Mouse (Mus musculus): Measurements from ENCODE around the gene Stpg1.

Gene Stpg1

DNA sequence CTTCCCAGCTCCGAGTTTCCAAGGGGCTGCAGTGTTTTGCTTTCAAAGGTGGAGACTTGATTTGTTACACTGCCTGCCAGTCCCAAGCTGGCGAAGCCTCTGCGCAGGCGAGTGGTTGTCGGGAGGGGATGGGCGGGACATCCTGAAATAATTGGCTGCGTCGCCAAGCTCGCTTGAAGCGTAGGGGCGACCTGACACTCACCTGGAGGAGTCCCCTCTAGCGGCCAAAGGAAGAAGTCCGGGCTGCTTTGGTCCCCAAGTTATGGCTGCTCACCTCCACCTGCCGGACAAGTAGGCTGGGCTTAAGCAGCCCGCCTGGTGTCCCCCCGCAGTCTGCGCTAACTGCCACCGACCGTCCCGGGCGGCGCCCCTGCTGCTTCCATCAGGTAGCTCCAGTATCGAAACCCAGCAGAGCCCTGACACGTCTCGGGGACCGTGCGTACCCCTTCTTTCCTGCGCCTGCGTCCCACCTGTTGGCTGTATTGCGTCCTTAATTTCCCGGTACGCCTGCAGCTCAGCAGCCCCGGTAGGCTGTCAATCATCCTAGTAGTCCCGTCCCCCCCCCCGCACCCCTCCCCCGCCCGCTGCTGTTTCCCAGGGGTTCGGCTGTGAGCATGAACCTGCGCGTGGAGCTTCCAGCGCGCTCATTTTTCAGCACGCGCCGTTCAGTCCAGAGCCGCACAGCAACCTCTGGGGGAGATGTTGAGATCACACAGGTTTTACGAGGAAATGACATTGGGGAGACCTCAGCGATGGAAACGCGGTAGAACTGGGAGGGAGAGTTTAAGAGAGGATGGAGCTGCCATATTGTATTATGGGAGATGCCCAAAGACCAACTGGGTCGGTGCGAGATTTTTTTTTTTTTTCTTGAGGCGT, at the start of gene Stpg1, which contains the start of gene Nipal3:
TSS of gene Stpg1 (plus strand) at position 270 of the 876 bp plus-strand sequence.
TSS of gene Nipal3 (minus strand) at position 518 of the 876 bp plus-strand sequence.
- DNase-seq (ENCODE audit: low spot score): peak; percentile 90

- DNase-seq (ENCODE audit: low spot score): no peak
Observed at GRCm38 (mm10) chr4:135451360-135452015, 43.1 kb upstream of the Stpg1 start.

DNA sequence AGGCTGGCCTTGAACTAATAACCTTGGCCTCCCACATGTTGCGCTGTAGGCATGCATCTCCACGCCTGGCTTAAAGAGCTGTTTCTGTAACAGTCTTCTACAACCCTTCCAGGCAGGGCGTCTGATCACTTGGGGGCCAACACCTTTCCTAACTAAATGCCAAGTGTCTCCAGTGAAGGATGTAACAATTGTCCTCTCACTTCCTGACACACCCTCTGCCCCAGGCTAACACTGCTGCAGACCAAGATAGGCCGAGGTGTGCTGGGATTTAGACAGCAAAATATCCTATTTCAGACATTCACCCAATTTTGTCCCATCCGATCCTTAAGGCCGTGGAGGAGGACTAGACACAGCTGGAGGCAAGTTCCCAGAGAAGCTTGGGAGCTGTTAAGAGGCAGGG, 41.4 kb upstream of the Stpg1 start:
- no peak for DNase-seq (ENCODE audit: low spot score)

DNA sequence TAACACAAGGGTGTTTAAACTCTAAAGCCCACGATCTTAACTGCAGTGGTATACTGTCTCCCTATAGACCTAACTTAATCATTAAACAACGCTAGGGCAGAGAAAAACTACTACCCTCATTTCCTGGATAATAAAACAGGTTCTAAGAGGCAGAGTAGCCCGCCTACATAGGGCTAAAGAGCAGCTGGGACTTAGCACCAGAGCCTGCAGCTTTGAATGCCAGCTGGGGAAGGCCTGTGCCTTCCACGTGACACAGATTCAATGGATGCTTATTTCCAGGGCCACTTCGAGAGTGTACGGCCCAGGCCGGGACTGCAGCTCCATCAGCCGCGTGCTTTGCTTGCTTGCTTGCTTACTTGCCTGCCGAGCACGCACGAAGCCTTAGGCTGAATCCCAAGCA, 41.0 kb upstream of the Stpg1 start:
- no peak for DNase-seq (ENCODE audit: low spot score)

DNA sequence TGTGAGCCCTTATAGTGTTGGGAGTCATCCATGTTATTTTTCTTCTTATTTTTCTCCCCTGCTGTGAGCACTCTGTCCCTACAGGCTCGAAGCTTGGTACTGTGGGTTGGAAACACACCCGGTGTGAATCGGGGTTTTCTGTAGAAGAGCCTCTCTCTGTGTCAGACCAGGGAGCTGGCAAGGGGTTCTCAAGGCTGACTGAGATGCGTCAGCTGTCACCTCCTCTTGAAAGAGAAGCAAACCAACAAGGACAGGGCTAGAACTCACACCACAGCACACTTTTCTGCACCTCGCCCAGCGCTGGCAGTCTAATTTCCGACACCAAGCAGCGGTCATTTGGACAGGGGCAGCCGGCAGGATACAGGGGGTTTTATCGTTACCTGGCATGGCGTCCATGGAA, 31.2 kb upstream of the Stpg1 start:
- DNase-seq (ENCODE audit: low spot score): no peak

- DNase-seq (ENCODE audit: low spot score): no peak
Observed at GRCm38 (mm10) chr4:135477851-135478250, 16.7 kb upstream of the Stpg1 start.

DNA sequence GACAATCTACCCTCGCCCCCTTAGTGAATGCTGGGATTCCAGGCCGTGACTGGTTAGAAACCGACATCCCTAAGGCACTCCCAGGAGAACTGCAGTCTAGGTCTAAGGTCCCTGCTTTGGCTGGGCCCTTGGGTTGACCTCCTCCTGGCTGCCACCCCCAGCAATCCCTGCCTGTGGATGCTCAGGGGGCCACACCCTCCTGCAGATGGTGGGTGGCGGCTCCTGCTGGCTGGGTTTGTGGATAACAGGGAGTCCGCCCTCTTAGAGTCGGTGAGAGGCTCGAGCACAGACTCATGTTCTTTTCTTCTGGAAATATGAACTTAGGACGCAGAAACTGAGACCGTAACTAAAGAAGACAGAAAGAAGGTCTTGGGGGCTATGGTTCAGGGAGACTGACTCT, 14.2 kb upstream of the Stpg1 start:
- DNase-seq (ENCODE audit: low spot score): no peak

DNA sequence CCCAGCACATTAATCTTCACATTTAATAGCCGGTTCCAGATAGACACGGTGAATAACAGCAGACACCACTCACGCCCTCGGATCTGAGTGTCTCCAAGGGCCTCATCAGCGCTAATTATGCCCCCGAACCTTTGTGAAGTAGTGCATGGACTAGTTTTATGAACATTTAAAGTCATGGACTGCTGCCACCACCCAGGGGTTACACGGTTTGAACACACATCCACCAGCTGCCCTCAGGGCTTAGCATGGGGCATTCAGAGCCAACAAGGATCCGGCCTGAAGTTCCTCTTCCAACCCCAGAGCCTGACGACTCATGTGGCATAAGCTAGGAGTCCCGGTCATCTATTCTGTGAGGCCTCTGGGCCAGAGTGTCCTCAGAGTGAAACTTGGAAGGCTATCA, 9.5 kb upstream of the Stpg1 start:
- DNase-seq (ENCODE audit: low spot score): no peak

GRCm38 (mm10) chr4:135486352-135486751, 8.2 kb upstream of the Stpg1 start:
- no peak for DNase-seq (ENCODE audit: low spot score)

DNA sequence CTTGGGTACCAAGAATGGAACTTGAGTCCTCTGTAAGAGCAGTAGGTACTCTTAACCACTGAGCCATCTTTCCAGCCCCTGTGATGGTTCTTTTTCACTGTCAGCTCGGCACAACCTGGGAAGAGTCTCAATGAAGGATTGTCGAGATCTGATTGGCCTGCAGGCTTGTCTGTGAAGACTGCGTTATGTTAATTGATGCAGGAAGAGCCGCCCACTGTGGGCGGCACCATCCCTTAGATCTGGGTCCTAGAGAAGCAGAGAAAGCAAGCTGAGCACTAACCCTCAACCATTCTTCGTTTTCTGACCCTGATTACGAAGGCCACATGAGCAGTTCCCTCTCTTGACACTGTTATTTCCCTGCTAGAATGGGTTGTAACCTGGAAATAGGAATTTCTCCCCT, 5.3 kb upstream of the Stpg1 start:
- DNase-seq (ENCODE audit: low spot score): no peak

DNA sequence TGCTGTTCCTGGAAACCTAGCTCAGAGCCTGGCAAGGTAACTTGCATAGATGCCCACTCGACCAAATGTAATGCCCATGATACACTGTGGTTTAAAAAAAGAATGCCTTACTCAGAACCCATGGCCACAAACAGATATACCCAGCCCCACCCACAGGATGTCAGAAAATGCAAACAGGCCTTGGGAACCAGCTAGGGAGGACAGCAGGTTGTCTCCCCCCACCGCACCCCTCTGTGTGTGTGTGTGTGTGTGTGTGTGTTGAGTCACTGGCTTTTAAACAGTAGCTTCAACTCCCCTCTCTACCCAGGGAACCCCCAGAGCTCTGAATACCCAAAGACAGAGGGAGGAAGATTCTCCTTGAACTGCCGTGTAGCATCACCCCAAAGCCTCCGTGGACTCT, 1.3 kb upstream of the Stpg1 start:
- no peak for DNase-seq (ENCODE audit: low spot score)

DNA sequence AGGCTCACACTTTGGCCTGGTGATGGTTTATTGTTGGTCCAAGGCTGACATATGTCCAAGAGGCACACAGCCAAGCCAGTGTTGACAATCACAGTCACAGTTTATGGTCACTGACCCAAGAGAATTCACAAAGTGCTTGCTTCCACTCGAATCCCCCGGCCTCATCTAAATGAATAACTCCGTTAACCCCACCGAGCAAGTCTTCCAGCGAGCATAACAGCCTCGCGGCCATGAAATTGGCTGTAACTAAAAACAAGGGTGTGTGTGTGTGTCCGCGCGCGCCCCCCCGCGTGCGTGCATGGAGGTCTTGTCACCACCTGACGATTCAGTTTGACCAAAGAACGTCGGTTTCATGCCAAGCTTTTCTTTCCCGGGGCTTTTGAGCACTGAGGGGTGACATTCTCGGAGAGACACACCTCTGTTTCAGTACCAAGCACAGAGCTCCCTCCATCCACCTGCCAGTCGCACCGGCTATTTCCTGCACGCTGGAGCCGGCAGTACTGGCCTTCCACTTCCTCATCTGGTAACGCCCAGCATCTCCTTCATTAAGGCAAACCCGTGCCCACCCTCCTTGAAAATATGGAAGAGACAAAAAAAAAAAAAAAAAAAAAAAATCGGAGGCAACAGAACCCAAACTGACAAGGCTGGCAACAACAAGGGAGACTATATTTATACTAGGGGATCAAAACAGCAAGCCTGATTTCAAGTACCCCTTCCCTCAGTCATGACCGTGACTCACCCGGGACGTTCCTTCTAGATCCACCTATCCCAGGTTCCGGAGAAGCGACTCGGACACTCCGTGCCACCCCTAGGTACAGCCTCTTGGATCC, 684 bp upstream of the Stpg1 start:
- DNase-seq (ENCODE audit: low spot score): peak; percentile 58

- no peak for DNase-seq (ENCODE audit: low spot score)
Observed at GRCm38 (mm10) chr4:135495397-135495791, 804 bp downstream of the Stpg1 start.

GRCm38 (mm10) chr4:135495810-135496209, 1.2 kb downstream of the Stpg1 start:
- DNase-seq (ENCODE audit: low spot score): peak; percentile 74

DNA sequence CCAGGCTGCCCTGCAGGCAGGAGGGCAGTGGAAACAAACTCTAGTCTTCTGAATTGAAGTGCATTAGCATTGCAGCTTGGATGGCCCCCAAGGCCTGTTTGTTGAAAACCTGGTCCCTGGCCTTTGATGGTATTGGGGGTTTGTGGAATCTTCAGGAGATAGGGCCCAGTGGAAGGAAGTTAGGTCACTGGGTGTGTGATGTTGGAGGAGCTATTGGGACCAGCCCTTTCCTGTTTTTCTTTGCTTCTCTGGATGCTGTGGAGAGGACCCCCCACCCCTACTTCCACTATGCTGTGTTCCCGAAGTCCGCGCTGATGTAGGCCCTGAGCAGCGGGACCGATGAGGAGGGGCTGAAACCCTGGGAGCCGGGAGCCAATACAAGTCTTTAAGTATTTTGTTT, 3.5 kb downstream of the Stpg1 start:
- DNase-seq (ENCODE audit: low spot score): no peak

DNA sequence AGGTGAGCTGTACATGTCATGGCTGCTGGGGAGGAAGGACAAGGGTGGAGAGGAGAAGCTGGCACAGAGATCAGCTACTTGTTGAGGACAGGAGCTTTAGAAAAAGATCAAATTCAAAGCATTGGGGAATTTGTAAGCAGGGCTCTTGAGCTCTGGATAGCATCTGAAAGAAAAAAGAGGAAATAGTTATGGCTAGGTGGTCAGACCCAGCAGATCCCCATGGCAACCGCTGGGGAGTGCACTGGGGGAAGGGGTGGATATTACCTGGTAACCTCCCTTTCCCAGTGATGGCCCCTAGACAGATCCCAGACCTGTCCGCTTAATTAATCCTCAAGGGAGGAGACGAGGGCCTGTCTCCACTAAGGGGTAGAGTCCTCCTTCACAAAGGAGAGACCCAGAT, 5.2 kb downstream of the Stpg1 start:
- DNase-seq (ENCODE audit: low spot score): no peak

- no peak for DNase-seq (ENCODE audit: low spot score)
Observed at GRCm38 (mm10) chr4:135501587-135501986, 7.0 kb downstream of the Stpg1 start.

- DNase-seq (ENCODE audit: low spot score): no peak
Observed at GRCm38 (mm10) chr4:135505794-135506193, 11.2 kb downstream of the Stpg1 start.

DNA sequence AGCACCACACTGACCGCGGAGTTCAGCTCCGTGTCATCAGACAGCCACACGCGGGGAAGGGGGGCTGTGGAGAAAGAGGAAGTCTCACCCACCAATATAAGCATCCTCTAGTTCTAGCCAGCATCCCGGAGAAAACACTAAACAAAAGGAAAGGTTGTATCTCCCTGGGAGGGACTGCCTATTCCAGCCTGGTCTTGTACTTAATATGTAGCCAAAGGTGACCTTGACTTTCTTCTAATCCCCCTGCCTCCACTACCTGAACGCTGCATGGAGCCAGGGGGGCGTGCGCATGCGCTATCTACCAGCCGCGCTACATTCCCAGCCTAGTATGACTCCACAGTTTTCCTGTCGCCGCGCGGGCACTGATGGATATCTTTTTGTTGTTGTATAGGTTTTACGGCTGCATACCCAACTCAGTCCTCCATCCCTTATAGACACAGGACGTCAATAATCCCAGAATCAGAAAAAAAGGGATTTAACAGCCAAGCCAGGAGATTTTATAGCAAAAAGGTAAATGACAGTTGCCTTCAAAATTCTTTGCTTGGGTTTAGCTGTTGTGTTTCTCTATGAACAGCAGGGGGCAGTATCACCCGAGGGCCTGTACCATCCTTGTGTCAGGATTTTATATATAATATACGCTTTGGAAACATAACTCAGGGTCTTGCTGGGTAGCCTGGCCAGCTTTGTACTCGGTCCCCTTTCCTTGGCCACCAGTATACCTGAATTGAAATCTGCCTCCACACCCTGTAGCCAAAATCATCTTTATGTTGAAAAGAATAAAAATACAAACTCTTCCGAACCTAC, 13.2 kb downstream of the Stpg1 start:
- DNase-seq (ENCODE audit: low spot score): peak; percentile 80

DNA sequence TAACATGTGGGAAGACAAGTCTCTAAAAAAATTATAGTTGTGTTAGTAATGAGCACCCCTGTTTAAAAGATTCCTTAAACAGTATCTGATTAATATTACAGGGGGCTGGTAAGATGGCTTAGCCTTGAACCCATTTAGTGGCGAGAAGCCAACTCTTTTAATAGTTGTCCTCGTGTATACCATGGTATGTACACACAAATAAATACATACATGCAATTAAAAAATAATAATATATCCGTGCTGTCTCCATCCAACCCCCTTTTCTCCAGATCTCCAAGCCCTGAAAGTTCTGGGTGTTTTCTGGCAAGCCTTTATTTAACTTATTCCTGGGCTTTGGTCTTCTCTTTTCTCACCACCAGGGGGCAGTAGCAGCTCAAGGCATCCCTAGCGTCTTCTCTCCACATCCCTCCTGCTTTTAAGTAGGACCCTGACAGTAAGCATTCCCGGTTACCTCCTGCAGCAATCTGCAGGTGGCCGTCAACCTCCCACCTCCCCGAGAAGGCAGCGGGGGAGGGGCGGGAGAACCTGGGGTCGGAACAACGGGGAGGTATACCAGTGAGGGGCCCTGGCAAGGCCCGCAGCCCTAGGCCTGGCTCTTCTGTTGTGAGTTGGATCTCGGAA, 13.9 kb downstream of the Stpg1 start:
- peak; percentile 94 for DNase-seq (ENCODE audit: low spot score)

DNA sequence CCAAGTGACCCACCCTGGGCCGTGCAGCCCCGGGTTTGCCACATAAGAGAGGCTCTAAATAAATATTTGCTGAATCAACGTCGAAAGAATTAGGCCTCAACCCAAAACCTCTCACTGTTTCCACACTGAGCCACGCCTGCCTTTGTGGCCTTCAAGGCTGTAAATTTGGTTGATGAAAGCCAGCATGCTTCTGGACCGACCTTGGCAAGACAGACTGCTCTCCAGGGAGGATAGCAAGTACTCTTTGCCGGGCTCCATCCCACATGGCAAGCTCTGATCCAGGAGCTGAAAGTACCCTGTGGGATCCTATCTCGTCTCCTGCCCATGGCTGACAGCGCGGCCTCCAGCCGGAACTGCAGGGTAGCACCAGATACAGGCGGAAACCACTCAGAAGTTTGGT, 14.9 kb downstream of the Stpg1 start:
- no peak for DNase-seq (ENCODE audit: low spot score)
